Mouse (Mus musculus) right cerebral cortex, postnatal 25 days (tissue): ENCODE data around the gene Ccdc91.

Source experiments
- DNase-seq: peaks from one replicate; pipeline ENCODE4 v3.0.0; 2022

Gene Ccdc91

DNA sequence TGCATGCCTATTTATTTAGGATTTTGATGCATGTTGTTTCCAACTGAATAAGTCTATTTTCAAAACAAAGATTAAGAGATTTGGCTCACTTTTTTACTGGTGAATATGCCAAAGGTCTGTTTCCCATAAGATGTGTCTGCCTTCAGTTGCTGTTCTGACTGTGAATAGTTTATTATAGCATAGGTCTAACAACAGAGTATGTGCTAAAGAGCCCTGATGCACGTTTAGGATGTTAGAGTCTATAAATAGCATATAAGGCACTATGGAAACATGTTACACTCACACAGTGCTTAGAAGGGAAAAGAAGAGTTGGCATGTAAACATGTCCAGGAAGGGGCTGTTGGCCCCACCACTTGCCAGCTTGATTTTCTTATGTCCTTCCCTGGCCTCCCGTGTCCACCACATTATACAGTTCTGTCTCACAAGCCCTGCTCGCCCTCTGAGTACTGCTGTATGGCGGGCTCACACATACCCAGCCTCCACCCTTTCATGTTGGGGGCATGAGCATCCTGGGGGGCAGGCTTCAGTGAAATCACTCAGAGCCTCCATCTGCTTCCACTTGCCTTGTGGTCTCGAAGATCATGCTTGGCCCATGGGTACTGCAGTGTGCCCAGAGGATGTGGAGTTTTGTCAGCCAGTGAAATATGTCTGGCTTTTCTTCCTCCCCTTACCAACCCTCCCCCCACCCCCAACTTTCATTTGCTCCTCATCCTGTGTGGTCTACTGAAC, 99.0 kb downstream of the Ccdc91 start:
- DNase-seq = no peak

DNA sequence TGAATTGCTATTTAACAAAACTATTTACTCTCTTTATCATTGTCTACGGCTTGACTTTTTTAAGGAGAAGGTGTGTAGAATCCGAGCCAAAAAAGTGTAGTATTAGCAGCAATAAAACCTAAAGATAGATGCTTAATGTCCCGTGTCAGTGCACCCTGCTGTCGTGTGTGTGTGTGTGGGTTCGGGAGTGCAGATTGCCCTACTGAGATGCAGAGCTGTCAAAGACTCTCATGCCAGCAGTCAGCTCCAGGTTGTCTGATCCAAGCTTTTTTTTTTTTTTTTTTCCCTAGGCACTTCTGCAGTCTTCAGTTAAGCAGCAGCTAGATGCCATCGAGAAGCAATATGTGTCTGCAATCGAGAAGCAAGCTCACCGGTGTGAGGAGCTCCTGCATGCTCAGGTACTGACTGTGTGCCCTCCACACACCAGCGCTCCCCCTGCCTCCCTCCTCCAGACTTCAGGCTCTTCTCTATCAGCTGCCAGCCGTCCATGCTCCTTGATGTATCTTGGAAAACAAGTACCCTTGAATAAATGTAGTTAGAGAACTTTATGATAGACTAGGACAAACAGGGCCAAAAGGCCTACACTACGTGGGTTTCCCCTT, 99.7 kb downstream of the Ccdc91 start:
- no peak for DNase-seq

DNA sequence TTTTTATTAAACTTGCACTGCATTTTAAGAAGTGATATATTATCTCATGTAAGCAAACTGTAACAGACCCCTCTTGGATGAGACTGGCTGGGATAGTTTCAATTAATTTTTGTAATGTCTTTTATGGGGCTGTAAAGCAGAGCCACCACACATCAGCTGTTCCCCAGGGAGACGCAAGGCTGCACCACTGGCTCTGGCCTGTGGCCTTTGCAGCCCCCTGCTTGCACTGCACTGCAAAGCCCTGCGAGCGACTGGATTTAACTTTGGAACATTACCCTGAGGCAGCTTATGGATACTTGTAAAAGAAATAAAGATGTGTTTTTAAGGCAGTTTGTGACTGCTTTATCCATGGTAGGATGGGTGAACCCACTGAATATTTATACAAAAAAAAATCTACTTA, 112.0 kb downstream of the Ccdc91 start:
- no peak for DNase-seq

DNA sequence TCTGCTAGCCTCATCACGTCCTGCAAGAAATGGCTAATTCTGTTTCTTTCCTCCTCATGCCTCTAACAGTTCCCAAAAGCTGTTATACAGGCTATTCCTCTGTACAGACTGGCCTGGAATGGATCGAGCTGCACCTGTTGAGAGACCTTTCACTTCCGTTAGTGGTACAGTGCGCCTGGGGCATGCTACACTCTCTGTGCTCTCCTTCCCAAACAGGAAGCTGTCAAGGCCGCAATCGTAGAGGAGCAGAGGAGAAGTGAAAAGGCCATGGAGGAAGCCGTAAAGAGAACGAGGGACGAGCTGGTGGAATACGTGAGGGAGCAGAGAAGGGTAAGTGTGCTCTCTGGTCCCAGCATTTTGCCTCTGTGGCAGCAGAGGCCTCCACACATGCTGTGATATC, 131.0 kb downstream of the Ccdc91 start:
- DNase-seq = no peak

DNA sequence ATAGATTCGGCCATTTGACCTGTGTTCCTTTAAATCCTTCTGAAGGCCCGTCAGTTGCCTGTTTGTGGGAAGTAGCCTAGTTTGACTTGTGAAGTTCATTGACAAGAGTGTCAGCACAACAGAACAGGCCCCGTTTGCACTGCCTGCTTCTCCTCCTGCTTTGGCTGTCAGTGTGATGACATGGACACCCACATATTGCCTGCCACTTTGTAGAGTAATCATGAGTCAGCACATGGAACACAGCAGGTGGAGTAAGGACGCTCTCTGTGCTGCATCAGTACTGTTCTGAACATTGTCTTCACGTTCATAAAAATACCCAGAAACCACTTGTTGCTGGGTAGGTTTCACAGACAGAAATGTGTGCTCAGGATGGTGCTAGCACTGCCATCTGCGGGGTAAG, 132.0 kb downstream of the Ccdc91 start:
- no peak for DNase-seq

DNA sequence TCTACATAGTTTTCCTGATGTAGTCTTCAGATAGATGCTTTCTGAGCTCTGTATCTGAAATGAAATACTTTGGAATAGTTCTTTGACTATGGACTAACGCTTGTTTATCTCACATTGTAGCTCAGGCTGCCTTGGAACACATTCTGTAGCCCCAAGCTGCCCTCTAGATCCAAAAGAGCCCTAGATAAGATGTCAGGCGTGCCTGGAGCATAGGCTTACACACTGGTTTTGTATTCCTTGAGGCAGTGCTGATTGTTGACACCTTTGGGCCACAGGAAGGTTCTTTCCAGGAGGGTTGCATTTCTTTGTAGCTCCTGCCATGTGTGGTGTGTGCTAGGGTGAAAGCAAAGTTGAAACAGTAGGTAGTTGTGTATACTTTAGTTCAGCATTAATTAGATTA, 139.7 kb downstream of the Ccdc91 start:
- no peak for DNase-seq

DNA sequence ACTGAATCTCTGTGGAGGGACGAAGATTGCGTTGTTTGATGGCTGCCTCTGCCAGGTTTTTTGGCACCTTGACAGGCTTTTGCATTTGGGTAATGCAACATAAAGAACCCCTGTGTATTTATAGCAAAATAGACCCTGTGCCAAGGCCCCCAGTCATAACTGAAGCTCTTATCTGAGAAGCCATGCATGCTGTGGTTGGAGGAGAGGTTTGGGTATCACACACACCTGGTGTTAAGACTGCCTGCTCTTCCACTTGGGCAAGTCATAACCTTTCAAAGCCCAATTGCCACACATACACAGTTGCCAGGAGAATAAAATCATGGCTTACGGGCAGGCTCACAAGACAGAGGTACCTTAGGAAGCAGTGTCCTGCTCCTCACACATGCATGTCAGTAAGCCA, 147.5 kb downstream of the Ccdc91 start:
- no peak for DNase-seq

DNA sequence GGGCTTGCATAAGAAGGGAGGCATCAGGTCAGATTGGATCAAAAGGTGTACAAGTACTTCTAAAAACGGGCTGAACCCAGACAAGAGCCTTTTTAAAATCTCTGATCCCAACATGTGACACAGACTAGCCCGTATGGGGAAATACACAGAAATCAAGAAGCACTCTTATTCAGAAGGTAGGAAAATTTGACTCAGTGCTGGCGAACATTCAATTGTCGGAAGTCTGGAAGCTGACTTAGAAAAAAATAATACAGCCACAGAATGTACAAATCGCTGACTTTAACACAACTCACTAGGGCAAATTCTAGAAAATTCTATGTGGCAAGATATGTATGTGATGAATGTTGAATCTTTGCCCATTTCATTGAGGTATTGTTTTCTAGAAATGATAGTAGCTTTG, 160.8 kb downstream of the Ccdc91 start:
- DNase-seq = no peak

DNA sequence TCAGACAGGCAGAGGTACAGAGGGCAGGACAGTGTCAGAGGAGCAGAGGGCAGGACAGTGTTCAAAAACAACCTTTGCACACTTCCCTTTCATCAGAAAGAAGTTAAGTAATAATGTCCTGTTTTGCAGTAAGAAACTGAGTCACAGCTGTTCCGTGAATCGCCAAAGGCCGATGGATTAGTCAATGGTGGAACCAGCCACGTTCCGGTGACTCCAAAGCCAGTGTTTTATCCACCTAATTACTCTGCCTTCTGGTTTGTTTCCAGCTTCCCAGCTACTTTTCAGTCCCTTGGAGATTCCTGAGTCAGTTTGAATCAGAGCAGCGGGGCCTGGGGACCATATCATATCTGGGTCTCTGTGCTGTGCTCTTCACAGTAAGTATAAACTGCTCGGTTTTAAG, 168.2 kb downstream of the Ccdc91 start:
- no peak for DNase-seq

DNA sequence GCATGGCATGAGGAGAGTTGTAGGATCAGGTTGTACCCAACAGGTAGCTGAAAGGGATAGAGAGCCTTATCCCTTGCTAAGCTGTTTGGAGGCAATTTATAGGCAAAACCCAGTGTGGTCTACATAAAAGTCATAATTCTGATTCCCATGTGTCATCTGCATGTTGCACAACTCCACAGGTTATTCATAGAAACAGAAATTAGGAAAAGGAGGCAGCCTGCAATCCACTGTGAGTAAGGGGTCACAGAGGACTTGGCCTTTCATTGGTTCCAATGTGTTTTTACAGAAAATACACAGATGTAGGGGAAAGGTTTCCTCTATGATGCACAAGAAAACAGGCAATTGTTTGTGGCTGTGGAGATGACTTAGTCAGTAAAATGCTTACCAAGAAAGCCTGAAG, 168.8 kb downstream of the Ccdc91 start:
- DNase-seq = no peak

DNA sequence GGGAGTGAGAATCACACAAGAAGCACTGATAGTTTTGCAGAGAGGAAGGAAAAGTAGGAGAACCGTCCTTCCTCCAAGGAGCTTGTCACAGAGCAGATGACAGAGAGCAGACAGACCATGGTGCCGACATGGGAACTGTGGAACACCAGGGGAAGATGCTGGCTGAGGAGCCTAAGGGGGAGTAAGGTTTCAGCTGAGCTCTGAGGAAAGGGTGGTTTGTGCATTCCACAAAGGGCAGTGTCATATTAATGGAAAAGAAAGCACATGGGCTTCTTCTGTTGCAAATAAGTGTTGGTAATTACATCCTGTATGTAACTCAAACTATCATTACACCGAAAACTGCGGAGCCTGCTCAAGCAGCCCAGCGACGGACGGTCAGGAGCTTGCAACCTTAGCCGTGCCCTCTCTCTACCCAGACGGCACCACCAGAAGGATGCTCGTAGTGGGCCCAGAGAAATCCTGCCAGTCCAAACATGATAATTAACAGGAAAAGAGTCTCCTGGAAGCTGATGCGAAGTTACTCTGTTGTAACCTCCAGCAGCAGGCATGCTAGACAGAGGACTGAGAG, 170.9 kb downstream of the Ccdc91 start:
- no peak for DNase-seq

DNA sequence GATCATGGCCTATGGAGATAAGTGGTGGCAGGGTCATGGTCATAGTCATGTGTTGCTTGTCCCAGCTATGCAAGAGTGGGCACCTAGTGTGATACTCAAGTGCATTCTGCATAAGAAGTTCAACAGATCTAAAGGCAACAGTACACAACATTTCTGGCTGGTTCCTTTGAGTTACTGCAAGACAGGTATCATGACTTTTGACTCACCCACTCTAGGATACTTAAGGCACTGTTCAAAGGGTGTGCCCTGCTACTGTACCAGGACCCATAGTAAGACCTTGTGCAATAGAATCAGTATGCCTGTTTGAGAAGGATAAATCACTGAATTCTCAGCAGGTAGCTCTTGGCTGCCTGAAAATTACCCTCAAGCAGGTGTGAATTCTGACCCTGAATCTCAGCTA, 182.4 kb downstream of the Ccdc91 start:
- DNase-seq = no peak

DNA sequence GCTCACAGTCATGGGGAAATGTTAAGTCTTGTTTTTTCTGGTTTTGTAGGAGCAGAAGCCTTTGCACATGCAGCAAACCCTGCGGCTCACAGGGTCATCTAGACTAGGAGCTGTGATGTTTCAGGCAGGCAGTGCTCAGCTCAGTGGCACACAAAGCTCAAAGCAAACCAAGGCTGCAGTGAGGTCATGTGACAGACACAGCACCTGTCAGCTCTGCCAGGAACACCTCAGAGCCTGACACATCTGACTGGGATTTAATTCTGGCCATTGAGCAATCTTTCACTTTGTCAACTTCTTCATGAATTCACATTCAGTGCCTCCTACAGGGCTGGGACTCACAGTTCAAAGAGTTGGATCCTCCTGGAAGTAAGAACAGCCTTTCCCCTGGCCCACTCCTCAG, 185.1 kb downstream of the Ccdc91 start:
- no peak for DNase-seq

DNA sequence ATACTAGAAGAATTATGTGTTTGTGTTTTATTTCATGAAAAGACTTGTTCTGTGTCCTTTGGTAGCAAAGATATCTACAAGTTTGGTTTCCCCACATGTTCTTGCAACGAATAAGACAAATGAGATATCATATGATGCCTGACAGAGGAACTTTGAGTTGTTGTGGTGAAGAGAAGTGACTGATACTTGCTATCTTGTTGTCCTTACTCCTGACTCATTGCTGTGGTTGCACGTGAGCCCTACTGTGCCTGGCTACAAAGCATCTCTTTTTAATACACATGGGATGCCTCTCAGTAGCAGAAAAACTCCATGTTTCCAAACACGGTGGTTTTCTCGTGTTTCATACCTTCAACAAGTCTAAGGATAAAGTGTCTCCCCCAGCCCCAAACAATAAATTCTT, 186.2 kb downstream of the Ccdc91 start:
- DNase-seq = no peak

DNA sequence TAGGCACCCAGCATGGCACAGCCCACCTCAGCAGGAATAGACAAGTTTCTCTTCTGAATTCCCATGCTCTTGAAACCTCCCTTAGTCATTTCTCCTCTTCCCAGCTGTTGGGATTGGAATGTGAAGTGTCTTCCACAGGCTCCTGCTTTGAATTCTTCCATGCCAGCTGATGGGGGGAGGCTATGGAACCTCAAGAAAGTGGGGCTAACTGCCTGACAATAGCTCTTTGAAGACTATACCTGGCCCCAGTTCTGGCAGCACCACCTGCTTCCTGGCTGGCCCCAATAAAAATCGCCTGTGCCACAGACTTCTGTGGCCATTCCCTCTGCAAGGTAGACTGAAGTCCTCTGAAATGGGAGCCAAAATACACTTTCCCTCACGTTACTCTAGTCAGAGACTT, 187.0 kb downstream of the Ccdc91 start:
- no peak for DNase-seq

DNA sequence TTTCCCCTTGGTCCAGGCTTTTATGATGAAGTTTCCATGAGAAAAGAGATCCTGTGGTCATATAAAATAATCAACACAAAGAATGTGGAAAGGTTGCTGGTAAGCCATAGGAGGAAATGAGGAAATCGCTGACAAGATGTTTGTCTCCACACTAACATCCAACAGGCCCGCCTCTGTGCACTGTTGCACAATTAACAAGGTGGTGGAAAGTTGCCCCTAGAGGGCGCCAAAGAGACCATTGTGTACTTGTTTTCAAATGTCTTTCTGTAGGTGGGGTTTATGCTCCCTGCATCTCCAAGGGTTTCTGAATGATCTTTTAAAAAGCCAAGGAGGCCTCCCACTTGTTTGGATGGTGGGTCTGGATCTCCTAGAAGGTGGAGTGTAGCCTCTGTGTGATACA, 188.7 kb downstream of the Ccdc91 start:
- DNase-seq = no peak

DNA sequence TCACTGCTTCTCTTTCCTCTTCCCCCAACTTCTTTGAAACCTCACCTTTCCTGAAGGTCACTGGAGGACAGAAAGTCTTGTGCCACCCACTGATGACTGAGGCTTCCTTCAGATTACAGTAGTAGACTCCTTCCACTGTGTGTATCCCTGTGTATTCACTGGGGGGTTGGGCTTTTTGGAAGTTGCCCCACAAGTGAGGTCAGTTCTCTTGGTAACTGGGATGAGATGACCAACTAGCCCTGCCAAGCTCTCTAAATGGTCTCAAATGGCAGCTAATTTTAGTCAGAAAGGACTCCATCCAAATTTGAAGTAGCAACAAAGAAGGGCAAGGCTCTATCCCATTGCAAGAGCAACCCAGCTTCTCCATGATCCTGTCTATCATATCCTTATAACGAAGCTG, 195.7 kb downstream of the Ccdc91 start:
- no peak for DNase-seq

DNA sequence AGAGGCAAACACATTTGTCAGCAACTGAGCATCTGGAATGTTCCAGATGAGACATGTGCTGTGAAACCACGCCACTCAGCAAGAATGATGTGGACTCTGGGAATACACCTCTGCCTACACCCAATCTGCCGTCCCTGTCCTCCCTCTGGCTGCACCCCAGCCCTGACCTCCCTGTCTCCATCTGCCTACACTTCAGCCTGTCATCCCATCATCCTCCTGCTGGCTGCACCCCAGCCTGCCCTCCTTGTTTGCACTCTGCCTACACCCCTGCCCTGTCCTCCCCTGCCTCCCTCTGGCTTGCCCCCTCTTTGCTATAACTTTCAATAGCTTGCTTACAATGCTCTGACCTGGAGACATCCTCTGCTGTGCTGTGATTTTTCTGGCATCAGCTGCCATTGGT, 196.9 kb downstream of the Ccdc91 start:
- DNase-seq = no peak

DNA sequence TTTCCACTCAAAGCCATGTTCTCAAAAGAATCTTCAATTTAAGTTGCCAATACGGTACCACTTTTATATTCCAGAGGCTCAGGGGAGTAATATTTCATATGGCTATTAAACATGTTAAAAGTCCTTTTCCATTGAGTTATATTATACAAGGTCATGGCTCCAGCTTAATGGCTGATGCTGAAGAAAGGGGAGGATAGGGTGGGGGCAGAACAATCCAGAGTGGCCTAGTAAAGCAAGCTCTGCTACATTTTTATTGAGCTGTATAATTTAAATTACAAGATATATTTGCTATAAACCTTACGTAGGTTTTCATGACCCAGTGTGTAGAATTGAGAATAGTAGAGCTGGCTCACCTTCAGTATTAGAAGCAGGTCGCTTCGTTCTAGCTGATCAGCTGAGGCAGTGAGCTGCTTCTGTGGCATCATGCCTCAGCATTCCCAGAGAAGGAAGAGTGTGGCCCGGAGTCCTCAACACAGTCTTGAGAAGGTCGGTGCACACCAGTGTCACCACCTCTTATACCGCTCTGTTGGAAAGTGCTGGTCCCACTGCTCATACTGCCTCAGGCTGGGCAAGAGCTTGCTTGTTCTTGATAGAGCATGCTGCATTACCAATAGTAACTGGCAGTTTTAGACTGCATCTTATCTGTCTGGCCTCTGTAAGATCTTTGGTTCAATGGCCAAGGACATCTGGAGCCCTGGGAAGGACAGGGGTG, 199.6 kb downstream of the Ccdc91 start:
- DNase-seq = no peak

DNA sequence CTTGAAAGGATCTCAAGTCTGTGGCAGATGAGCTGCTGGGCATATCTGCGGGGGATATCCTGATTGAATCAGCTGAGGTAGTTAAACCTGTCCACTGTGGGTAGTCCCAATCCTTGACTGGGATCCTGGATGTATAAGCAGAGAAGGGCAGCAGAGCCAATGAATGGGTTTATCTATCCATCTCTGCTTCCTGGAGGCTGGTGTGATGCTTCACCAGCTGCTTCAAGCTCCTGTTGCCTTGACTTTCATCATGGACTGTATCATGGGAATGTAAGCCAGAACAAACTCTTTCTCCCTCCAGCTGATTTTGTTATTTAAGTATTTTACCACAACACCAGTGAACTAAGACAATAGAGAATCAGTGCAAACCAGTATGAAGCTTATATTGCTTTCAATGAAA, 200.6 kb downstream of the Ccdc91 start:
- DNase-seq = no peak
